Mouse (Mus musculus): Measurements from ENCODE around the gene Ralbp1.

DNA sequence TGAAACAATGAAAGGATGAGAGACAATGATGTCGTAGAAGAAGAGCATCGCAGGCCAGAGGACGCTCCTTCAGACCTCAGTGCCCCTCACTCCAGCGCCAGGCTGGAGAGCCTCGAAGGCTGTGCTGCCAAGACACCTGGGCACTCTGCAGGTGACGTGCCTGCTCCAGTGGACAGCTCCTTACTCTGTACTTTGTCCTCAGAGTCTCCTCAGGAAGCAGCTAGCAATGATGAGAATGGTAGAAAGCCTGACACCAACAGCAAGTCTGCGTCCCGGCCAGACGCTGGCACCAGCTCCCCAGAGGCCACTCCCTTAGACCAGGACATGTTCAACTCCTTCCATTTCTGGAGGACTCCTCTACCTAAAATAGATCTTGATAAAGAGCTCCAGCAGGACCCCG is 61.4 kb downstream of the Ralbp1 start:
- no peak for TF ChIP-seq CTCF (IDR thresholded peaks at IDR 0.05; ENCODE audit: control insufficient read depth, insufficient read depth, insufficient read length)
- no peak for TF ChIP-seq MAX (IDR thresholded peaks at IDR 0.05)
- TF ChIP-seq USF1 (IDR thresholded peaks at IDR 0.05; ENCODE audit: low read depth): no peak
- TF ChIP-seq CEBPB (IDR thresholded peaks at IDR 0.05; ENCODE audit: low read depth): no peak
- no peak for TF ChIP-seq MYOD1 (IDR thresholded peaks at IDR 0.05; ENCODE audit: control insufficient read depth, insufficient read length, low read depth)
- no peak for TF ChIP-seq MYOG (IDR thresholded peaks at IDR 0.05; ENCODE audit: control insufficient read depth, extremely low read depth, insufficient read length)
